Mouse (Mus musculus) ES-E14 (cell line): Measurements from ENCODE around the gene Rpl26. TPM values are rescaled to one million over a fixed set of nuclear protein-coding genes. Genes with fewer than 3 reads are reported as not detected.
A peak's percentile ranks its signal among the peaks of the same experiment; 100 is the strongest.

Experiments
- DNase-seq: peaks from one replicate; pipeline ENCODE4 v3.0.0-alpha.2; 2013; ENCODE audit warnings: low read depth, low spot score
- H3K27ac ChIP-seq: 2 replicates; pipeline ENCODE4 v1.5.1; 2012; ENCODE audit warnings: low read depth, mild to moderate bottlenecking, low read length, moderate library complexity, mixed read lengths; ENCODE audit not compliant: poor library complexity, insufficient read depth, severe bottlenecking
- H3K36me3 ChIP-seq: 2 replicates; pipeline ENCODE4 v1.6.1; 2012; ENCODE audit warnings: mild to moderate bottlenecking, low read length, moderate library complexity, mixed read lengths; ENCODE audit not compliant: control insufficient read depth, poor library complexity, insufficient read depth, severe bottlenecking
- H3K4me1 ChIP-seq, 2 experiments: fragments of 150-350 bp in 1 of 2; sonication (generic) in 1 of 2; 2 replicates each; pipeline ENCODE4 v1.6.1; 2012; ENCODE audit warnings: low read length in 2 of 2, mild to moderate bottlenecking in 1 of 2, mixed read lengths in 1 of 2; ENCODE audit not compliant: control insufficient read depth in 2 of 2, insufficient read depth in 2 of 2, poor library complexity in 1 of 2
- H3K4me3 ChIP-seq, 2 experiments: fragments of 150-350 bp in 1 of 2; sonication (generic) in 1 of 2; 2 replicates each; pipeline ENCODE4 v1.5.1; 2012; ENCODE audit warnings: low read length in 2 of 2, low read depth in 1 of 2, mild to moderate bottlenecking in 1 of 2, mixed read lengths in 1 of 2; ENCODE audit not compliant: insufficient read depth in 1 of 2, poor library complexity in 1 of 2, severe bottlenecking in 1 of 2
- H3K9ac ChIP-seq: 2 replicates; pipeline ENCODE4 v1.6.1; 2012; ENCODE audit warnings: low read depth, mild to moderate bottlenecking, low read length, mixed read lengths; ENCODE audit not compliant: poor library complexity, insufficient read depth, severe bottlenecking
- H3K9me3 ChIP-seq: fragments of 150-350 bp; sonication (generic); 2 replicates; pipeline ENCODE4 v1.6.1; 2012; ENCODE audit warnings: low read depth, mild to moderate bottlenecking, low read length; ENCODE audit not compliant: control insufficient read depth, insufficient read depth
- CHD2 ChIP-seq: IDR thresholded peaks from 2 replicates; pipeline ENCODE4 v1.6.1; 2014; ENCODE audit warnings: mild to moderate bottlenecking, low read depth, low read length, inconsistent platforms
- HCFC1 ChIP-seq: IDR thresholded peaks from 2 replicates; pipeline ENCODE4 v1.6.1; 2012; ENCODE audit warnings: low read length, inconsistent platforms, borderline replicate concordance; ENCODE audit not compliant: insufficient read depth
- MAFK ChIP-seq: IDR thresholded peaks from 2 replicates; pipeline ENCODE4 v1.6.1; 2014; ENCODE audit warnings: mild to moderate bottlenecking, low read depth, low read length, inconsistent platforms; ENCODE audit not compliant: insufficient read depth
- ZC3H11A ChIP-seq: IDR thresholded peaks from 2 replicates; pipeline ENCODE4 v1.6.1; 2012; ENCODE audit warnings: low read depth, mild to moderate bottlenecking, inconsistent platforms, low read length, borderline replicate concordance
- ZNF384 ChIP-seq: IDR thresholded peaks from 2 replicates; pipeline ENCODE4 v1.6.1; 2012; ENCODE audit warnings: low read depth, low read length, inconsistent platforms
- in situ Hi-C, 2 experiments: fragments of 600-800 bp; cut with MboI; formaldehyde crosslinking; loops; one replicate each; pipeline ENCODE4 v1.15.1; 2025; ENCODE audit warnings: low sequenced_read_pairs in 2 of 2, inconsistent platforms in 1 of 2; ENCODE audit not compliant: unreplicated experiment in 2 of 2
- total RNA-seq: library from RNA; depleted of rRNA; stranded (reverse); fragments of 300-350 nt; gene quantifications from 2 replicates; pipeline ENCODE4 v1.2.3, GENCODE M21; 2012

Gene Rpl26
- total RNA-seq, 1 experiment = 2,753 TPM

DNA sequence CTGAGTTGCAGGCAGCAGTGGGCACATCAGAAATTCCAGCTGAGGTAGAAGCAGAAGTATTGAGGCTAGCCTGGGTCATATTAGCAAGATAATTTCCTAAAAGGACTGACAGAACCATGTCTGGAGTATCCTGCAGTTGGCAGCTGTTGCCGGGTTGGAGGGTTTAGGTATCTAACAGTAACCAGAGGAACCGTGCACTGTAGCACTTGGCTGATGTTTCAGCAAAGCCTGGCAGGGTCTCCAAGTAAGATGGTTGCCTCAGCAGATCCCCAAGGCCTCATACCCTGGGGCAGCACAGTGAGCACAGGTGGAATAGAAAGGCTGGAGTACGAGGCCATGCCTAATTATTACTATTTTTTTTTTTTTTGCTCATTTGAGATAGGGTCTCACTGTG, 3.8 kb downstream of the Rpl26 start:
- H3K4me3 ChIP-seq = peak overlapping the region in 1 of 2 experiments; percentile 11; a peak in 1 of 4 replicates
- in situ Hi-C loops = loop anchor here in 1 of 2 experiments (5.0 kb wide), 1 partner anchor 82 kb away; no protein-coding TSS in a partner anchor
- H3K36me3 ChIP-seq = peaks cover 35% of the 10 kb centered on the region
- no peak overlapping the region; the same call in 1 of the 2 replicates for H3K9ac ChIP-seq
- no peaks in the 10 kb centered on the region for H3K9me3 ChIP-seq
- no peak for DNase-seq
- no peak overlapping the region for H3K27ac ChIP-seq
- H3K4me1 ChIP-seq = no peaks in the 10 kb centered on the region; a peak in 1 of 4 replicates
- TF ChIP-seq HCFC1 = no peak
- no peak for TF ChIP-seq ZC3H11A
- no peak for TF ChIP-seq CHD2
- TF ChIP-seq ZNF384 = no peak
- TF ChIP-seq MAFK = no peak

DNA sequence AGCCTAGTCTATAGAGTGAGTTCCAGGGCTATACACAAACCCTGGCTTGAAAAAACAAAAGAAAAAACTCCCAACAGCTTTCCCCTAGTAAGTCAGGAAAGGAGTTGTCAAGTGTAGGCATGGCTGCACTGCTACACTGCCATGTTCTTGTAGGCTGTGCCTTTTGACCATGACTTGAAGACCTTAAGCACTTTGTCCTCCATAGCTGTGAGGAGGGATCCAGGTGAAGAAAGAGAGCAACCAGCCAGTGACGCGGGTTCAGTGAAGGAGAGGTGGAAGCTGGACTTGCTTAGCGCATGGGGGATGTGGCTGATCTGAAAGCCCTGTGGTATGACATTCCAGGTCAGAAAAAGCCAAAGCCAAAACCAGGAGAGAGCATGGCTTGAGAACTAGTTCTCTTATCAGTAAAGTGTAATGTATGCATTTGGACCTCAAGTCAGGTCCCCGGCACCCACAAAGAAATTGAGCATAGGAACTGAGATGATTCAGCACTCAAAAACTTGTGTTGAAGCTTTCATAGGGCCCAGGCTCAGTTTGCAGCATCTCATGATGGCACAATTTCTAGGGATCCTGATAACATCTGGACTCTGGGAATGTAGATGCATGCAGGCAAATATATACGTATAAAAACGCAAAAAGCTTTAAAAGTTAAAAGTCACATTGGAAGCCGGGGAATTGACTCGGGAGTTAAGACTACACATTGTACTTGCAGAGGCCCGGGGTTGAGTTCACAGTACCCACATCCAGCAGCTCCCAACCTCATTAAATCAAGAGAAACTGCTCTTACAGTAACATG, 4.5 kb downstream of the Rpl26 start:
- H3K36me3 ChIP-seq = peaks cover 35% of the 10 kb centered on the region
- no peak for TF ChIP-seq ZC3H11A
- TF ChIP-seq MAFK = no peak
- no peak for TF ChIP-seq ZNF384
- peak; percentile 25; the same call in 1 of the 2 replicates for TF ChIP-seq CHD2

DNA sequence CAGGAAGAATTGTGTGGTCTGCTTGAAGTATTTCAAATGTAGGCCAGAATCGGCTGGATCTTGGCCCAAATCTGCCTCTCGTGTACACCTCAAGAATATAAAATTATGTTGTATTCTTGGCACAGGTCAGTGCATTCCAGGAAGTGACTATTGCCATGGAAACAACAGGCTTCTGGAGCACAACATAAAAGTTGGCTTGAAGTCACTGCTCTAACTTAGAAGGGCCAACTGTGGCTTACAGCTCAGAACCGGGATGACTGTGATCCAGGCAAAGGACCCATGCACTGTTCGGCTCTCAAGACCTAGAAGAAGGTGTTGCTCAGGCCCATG, 5.0 kb downstream of the Rpl26 start:
- no peak overlapping the region for H3K9ac ChIP-seq
- in situ Hi-C loops = loop anchor here in 1 of 2 experiments (5.0 kb wide), 1 partner anchor 81 kb away; no protein-coding TSS in a partner anchor
- H3K27ac ChIP-seq = no peak overlapping the region
- H3K36me3 ChIP-seq = peaks cover 35% of the 10 kb centered on the region
- H3K9me3 ChIP-seq = no peaks in the 10 kb centered on the region
- TF ChIP-seq MAFK (no peak), CHD2 (no peak), ZC3H11A (no peak), HCFC1 (no peak), ZNF384 (no peak)
- DNase-seq = no peak
- H3K4me1 ChIP-seq = no peaks in the 10 kb centered on the region; a peak in 1 of 4 replicates
- no peak overlapping the region for H3K4me3 ChIP-seq

More for the DNA sequence above, 4.5 kb downstream of the Rpl26 start:
- in situ Hi-C loops = loop anchor here in 1 of 2 experiments (5.0 kb wide), 1 partner anchor 81 kb away; no protein-coding TSS in a partner anchor
- Histone ChIP-seq H3K4me1 (no peaks in the 10 kb centered on the region; a peak in 1 of 4 replicates), H3K9me3 (no peaks in the 10 kb centered on the region), H3K4me3 (no peak overlapping the region), H3K27ac (no peak overlapping the region), H3K9ac (no peak overlapping the region)
- DNase-seq = no peak

DNA sequence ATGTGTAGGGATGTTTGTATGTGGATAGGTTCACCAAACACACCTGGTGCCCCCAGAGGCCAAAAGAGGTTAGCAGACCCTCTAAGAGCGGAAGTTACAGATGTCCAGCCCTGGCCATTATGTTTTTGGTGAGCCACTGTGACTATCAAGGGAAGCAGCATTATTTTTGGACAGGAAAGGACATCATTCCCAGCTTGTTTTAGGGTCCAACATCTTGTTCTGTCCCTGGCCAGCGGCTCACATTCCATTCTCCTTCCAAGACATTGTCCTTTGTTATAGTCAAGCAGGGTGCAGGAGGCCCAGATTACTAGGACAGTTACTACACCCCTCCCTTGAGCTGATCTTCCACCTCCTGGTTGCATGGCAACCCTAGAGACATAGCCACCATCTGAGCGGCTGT, 5.9 kb downstream of the Rpl26 start:
- Histone ChIP-seq H3K9ac (no peak overlapping the region), H3K27ac (no peak overlapping the region), H3K4me1 (no peaks in the 10 kb centered on the region; a peak in 1 of 4 replicates), H3K4me3 (no peak overlapping the region), H3K36me3 (peaks cover 33% of the 10 kb centered on the region), H3K9me3 (no peaks in the 10 kb centered on the region)
- DNase-seq = no peak
- in situ Hi-C loops = loop anchor here in 1 of 2 experiments (5.0 kb wide), 1 partner anchor 80 kb away; no protein-coding TSS in a partner anchor
- TF ChIP-seq CHD2 (no peak), MAFK (no peak), ZC3H11A (no peak), HCFC1 (no peak), ZNF384 (no peak)
